Mouse (Mus musculus): Measurements from ENCODE around the gene Atp8a1. TPM values are rescaled to one million over a fixed set of nuclear protein-coding genes. Genes with fewer than 3 reads are reported as not detected.
A peak's percentile ranks its signal among the peaks of the same experiment; 100 is the strongest.
"Not testable (repeated sequence)": the region's sequence is repeated elsewhere in the genome, so short reads cannot be mapped to it uniquely, and the experiment has no call there.

The Atp8a1 gene
- polyA plus RNA-seq, 1 experiment from 2014 or later: 8.7 TPM

GRCm38 (mm10) chr5:67821185-67821584, 26.0 kb downstream of the Atp8a1 start:
- no peaks in the 10 kb centered on the region for H3K36me3 ChIP-seq (ENCODE audit: insufficient read depth, low read length)
- H3K9ac ChIP-seq (ENCODE audit: low read depth, low read length): no peak overlapping the region
- no peaks in the 10 kb centered on the region for H3K9me3 ChIP-seq (replicated peaks; ENCODE audit: low read length)
- no peaks in the 10 kb centered on the region for H3K4me1 ChIP-seq (replicated peaks; ENCODE audit: insufficient read depth, low read length)
- H3K27me3 ChIP-seq (ENCODE audit: insufficient read depth, low read length): no peaks in the 10 kb centered on the region
- no peak for ATAC-seq (replicated peaks; ENCODE audit: low FRiP score, low read depth)
- no peak for TF ChIP-seq CTCF (IDR thresholded peaks at IDR 0.05; ENCODE audit: low read depth)
- DNase-seq (ENCODE audit: low spot score): no peak
- no peak overlapping the region for H3K4me2 ChIP-seq (ENCODE audit: low read length)
- H3K27ac ChIP-seq: no peak overlapping the region
- H3K4me3 ChIP-seq (replicated peaks; ENCODE audit: low read depth, low read length): no peak overlapping the region
- 87% methylated on average over 2 of the region's 2 CpGs for WGBS

DNA sequence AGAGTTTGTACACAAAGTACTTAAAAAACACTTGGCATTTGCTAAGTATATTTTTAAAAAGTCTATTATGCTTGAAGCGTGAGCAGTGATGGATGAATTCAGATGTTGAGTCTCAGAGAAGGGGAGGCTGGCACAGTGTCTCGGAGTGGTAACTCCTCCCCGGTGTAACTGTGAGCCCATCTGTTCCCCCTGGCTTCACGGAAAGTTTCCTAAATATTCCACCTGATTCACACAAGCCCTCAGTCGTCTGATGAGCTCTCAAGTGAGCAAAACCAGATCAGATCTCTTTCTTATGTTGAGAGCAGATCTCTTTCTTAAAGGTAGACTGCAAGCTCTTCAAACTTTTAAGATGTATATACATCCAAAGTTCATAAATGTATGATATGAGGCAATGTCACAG, 27.8 kb downstream of the Atp8a1 start:
- Histone ChIP-seq H3K27ac (no peak overlapping the region), H3K27me3 (ENCODE audit: insufficient read depth, low read length) (no peaks in the 10 kb centered on the region), H3K9me3 (replicated peaks; ENCODE audit: low read length) (no peaks in the 10 kb centered on the region), H3K4me2 (ENCODE audit: low read length) (no peak overlapping the region), H3K4me3 (replicated peaks; ENCODE audit: low read depth, low read length) (no peak overlapping the region), H3K36me3 (ENCODE audit: insufficient read depth, low read length) (no peaks in the 10 kb centered on the region), H3K4me1 (replicated peaks; ENCODE audit: insufficient read depth, low read length) (0 out of 2 replicates have a peak, but pooled peaks cover 4% of the 10 kb centered on the region), H3K9ac (ENCODE audit: low read depth, low read length) (no peak overlapping the region)
- TF ChIP-seq CTCF (IDR thresholded peaks at IDR 0.05; ENCODE audit: low read depth): no peak
- WGBS: 49% methylated on average over 5 of the region's 5 CpGs
- no peak for ATAC-seq (replicated peaks; ENCODE audit: low FRiP score, low read depth)
- peak; percentile 25 for DNase-seq (ENCODE audit: low spot score)

DNA sequence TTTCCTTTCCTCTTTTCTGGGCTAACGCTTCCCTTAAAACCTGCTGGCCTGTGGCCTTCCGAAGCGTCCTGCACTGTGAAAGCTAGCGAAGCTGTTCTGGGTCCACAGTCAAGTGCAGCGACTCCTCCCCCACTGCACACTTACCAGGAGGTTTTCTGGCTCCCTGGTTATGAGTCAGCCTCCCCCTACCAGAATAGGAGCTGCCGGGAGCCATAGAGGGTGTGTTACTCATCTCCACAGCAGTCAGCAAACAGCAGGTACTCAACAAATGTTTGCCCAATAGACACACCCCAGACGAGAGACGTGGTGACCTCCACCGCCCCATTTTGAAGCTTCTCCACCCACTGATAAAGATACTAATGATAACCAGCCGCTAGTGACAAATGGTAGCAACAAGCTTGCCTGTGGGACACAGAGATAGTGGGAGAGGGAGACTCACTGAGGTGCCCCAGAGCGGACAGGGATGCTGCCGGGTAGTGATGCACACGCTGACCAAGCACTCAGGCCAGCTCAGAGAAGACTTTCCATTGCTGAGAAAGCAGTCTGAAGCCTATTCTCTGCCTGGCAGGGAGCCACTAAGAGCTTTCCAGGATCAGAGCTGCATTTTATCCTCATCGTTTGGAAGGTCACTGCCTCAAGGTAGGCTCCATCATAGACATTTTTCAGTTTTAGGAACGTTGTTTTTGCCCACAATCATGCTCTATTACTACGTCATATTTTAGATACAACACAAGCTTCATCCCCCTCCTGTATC, 31.5 kb downstream of the Atp8a1 start:
- WGBS: 40% methylated on average over 16 of the region's 16 CpGs
- Histone ChIP-seq H3K9me3 (replicated peaks; ENCODE audit: low read length) (no peaks in the 10 kb centered on the region), H3K9ac (ENCODE audit: low read depth, low read length) (no peak overlapping the region), H3K4me3 (replicated peaks; ENCODE audit: low read depth, low read length) (no peak overlapping the region), H3K27me3 (ENCODE audit: insufficient read depth, low read length) (no peaks in the 10 kb centered on the region), H3K4me2 (ENCODE audit: low read length) (no peak overlapping the region), H3K36me3 (ENCODE audit: insufficient read depth, low read length) (no peaks in the 10 kb centered on the region), H3K4me1 (replicated peaks; ENCODE audit: insufficient read depth, low read length) (0 out of 2 replicates have a peak, but pooled peaks cover 4% of the 10 kb centered on the region), H3K27ac (no peak overlapping the region)
- DNase-seq (ENCODE audit: low spot score) (peak; percentile 72), ATAC-seq (replicated peaks; ENCODE audit: low FRiP score, low read depth) (peak; percentile 85)
- TF ChIP-seq CTCF (IDR thresholded peaks at IDR 0.05; ENCODE audit: low read depth): no peak

DNA sequence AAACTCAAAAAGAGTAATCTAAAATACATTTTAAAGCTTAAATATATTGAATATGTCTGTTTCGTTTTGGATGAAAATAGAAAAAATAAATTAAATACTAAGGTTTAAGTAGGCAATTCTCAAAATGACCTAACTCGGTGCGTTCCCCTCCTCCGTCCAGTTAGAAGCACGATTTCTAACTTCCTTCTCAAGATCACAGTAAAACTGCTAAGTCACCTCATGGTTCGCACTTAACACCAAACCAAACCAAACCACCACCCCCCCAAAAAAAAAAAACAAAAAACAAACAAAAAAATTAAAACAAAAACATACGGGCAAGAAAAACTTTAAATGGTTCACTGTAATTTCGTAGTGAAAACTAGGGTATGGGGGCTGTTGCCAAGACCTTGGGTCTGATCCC, 32.2 kb downstream of the Atp8a1 start:
- H3K4me1 ChIP-seq (replicated peaks; ENCODE audit: insufficient read depth, low read length); H3K27ac ChIP-seq; H3K36me3 ChIP-seq (ENCODE audit: insufficient read depth, low read length); H3K9me3 ChIP-seq (replicated peaks; ENCODE audit: low read length); H3K27me3 ChIP-seq (ENCODE audit: insufficient read depth, low read length); ATAC-seq (replicated peaks; ENCODE audit: low FRiP score, low read depth); DNase-seq (ENCODE audit: low spot score); H3K4me2 ChIP-seq (ENCODE audit: low read length); H3K9ac ChIP-seq (ENCODE audit: low read depth, low read length); H3K4me3 ChIP-seq (replicated peaks; ENCODE audit: low read depth, low read length): not testable (repeated sequence)
- 67% methylated on average over 5 of the region's 8 CpGs for WGBS

DNA sequence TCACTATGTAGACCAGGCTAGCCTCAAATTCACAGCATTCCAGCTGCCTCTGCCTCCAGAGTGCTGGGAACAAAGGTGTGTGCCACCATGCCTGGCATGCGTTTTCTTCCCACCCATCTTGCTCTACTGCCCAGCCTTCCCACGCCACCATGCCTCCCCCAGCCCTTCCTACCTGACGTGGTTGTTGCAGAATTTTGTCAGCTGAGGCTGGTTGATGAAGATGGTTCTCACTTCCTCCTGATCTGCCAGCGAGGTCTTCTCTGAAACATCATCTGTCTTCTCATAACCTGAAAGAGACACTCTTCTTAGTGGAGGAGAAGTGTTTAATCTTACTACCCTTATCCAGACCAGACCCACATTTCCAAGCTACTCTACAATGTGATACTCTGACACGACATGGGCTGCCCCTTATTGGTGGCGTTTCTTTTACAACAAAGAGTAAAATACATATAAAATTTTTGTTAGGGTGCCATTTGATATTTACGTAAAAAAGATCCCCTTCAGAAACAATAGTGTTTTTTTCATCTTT, 32.7 kb downstream of the Atp8a1 start:
- H3K36me3 ChIP-seq (ENCODE audit: insufficient read depth, low read length): no peaks in the 10 kb centered on the region
- no peak overlapping the region for H3K4me2 ChIP-seq (ENCODE audit: low read length)
- 82% methylated on average over 7 of the region's 7 CpGs for WGBS
- DNase-seq (ENCODE audit: low spot score): no peak
- no peaks in the 10 kb centered on the region for H3K9me3 ChIP-seq (replicated peaks; ENCODE audit: low read length)
- TF ChIP-seq CTCF (IDR thresholded peaks at IDR 0.05; ENCODE audit: low read depth): no peak
- ATAC-seq (replicated peaks; ENCODE audit: low FRiP score, low read depth): no peak
- H3K4me1 ChIP-seq (replicated peaks; ENCODE audit: insufficient read depth, low read length): 0 out of 2 replicates have a peak, but pooled peaks cover 4% of the 10 kb centered on the region
- no peaks in the 10 kb centered on the region for H3K27me3 ChIP-seq (ENCODE audit: insufficient read depth, low read length)
- no peak overlapping the region for H3K9ac ChIP-seq (ENCODE audit: low read depth, low read length)
- no peak overlapping the region for H3K27ac ChIP-seq
- H3K4me3 ChIP-seq (replicated peaks; ENCODE audit: low read depth, low read length): no peak overlapping the region

DNA sequence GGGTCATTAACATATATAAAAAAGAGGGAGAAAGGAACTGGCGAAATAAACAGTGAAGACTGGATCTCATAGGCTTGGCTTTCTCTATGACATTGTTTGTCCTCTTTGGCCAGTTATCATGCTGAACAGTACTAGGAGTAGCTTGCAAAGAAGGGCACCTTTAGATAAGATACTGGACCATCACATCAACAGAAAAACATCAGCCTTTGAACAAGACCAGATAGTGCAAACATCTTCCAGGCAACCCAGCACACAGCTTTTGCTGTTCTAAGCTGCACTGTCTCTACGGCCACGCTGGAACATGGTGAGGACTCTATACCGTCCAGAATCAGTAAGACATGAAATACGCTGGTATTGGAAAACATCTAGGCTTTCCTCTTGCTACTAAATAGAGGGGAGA, 33.9 kb downstream of the Atp8a1 start:
- no peak overlapping the region for H3K4me2 ChIP-seq (ENCODE audit: low read length)
- H3K4me3 ChIP-seq (replicated peaks; ENCODE audit: low read depth, low read length): no peak overlapping the region
- 95% methylated on average over 5 of the region's 5 CpGs for WGBS
- no peaks in the 10 kb centered on the region for H3K9me3 ChIP-seq (replicated peaks; ENCODE audit: low read length)
- no peak for TF ChIP-seq CTCF (IDR thresholded peaks at IDR 0.05; ENCODE audit: low read depth)
- ATAC-seq (replicated peaks; ENCODE audit: low FRiP score, low read depth) (no peak), DNase-seq (ENCODE audit: low spot score) (no peak)
- no peak overlapping the region for H3K27ac ChIP-seq
- H3K27me3 ChIP-seq (ENCODE audit: insufficient read depth, low read length): no peaks in the 10 kb centered on the region
- 0 out of 2 replicates have a peak, but pooled peaks cover 4% of the 10 kb centered on the region for H3K4me1 ChIP-seq (replicated peaks; ENCODE audit: insufficient read depth, low read length)
- H3K36me3 ChIP-seq (ENCODE audit: insufficient read depth, low read length): no peaks in the 10 kb centered on the region
- no peak overlapping the region for H3K9ac ChIP-seq (ENCODE audit: low read depth, low read length)
